Mouse (Mus musculus) urinary bladder, postnatal 4 days (tissue): ENCODE measurements around the gene Cmklr1.
"Not testable (repeated sequence)": the region's sequence is repeated elsewhere in the genome, so short reads cannot be mapped to it uniquely, and the experiment has no call there.

Experiments used
- DNase-seq, 2 experiments: peaks; one replicate each; pipeline ENCODE4 v3.0.0; 2021 to 2022; ENCODE audit warnings: low spot score in 2 of 2

Cmklr1 gene

DNA sequence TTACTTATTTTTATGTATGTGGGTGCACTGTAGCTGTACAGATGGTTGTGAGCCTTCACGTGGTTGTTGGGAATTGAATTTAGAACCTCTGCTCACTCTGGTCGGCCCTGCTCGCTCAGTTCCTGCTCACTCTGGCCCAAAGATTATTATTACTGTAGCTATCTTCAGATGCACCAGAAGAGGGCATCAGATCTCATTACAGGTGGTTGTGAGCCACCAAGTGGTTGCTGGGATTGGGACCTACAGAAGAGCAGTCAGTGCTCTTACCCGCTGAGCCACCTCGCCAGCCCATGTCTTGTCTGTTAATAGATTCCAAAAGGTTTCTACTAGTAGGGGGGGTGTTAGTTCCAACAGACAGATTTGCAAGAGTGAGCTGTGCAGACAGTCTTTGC lies 63.8 kb downstream of the Cmklr1 start:
- not testable (repeated sequence) for DNase-seq

DNA sequence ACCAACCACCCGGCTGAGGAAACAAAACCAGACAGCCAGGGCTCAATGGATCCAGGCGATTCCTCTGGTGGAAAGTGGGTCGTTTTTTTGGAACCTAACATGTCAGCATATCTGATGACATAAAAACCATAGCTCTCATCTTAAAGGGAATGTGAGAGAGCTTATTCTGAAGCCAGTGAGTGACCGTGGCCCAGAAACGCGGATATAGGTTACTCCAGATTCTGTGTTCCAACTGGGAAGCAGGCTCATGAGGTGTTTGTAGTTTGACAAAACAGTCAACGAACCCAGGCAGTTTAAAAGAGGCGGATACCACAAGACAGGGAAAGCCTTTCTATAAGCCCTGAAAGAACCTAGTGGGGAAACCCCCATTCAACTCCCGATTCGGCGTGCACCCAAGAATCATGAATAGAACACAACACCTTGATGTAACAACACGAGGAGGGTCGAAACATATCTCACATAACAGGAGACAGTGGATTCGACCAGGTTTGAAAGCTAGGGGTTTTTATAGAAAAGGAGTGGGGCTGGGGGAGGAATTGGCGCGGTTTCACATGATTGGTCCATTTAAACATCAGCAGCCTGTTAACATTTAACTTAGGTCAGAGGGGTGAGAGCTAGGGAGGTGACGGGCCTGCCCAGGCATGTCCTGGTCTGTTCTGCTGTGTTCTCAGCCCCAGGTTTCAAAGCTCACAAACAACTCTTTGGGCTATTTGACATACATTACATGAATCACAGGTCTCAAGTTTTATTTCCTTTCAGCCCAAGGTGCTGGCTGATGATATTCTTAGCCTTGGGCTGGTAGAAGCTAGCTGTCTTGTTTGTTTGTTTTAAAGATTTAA lies 64.4 kb downstream of the Cmklr1 start:
- not testable (repeated sequence) for DNase-seq

DNA sequence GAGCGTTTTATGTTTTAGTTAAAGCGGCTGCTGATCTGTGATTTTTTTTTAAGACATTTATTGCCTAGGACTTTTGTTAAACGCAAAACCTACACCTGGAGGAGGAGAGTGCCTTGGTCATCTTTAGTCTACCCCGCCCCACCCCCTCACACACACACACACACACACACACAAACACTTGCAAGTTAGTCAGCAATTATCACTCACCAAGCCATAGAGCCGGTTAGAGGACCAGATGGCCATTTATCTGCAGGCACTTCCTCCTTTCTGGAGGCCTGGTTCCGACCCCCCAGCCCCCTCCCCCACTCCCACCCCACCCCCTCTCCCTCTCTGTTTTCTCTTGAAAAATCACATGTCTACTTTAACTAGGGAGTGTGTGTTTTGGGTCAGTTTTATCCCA lies 65.8 kb downstream of the Cmklr1 start:
- no peak for DNase-seq

DNA sequence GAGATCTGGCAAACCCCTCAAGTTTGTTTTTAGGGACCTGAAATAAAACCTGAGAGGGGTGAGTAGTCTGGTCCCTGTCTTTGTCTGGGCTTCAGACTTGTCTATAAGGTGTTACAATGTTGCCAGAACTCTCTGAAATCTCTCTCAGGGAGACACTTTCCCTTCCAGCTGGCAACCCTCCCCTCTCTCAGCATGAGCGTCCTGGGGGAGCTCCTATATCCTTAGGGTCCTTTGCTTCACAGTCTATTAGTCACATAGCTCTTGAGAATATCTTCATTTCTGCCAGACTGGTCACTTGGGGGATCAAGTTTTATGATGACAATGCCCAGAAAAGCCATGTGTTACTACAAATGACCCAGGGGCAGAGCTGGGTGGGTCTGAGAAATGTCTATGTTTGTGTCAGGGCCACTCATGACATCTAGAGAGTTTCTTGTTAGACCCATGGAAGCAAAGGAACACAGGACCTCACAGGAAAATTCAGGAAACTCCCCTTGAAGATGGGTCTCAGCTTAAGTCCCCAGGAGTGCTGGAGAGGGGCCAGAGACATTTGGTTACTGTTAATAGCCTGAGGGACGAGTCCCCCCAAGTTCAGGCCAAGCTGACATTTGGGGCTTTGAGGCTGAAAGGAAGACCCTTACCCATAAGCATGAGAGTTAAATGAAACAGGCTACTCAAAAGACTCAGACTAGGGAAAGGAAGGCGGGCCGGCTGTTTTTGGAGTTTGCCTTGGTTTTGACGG lies 66.6 kb downstream of the Cmklr1 start:
- no peak for DNase-seq

DNA sequence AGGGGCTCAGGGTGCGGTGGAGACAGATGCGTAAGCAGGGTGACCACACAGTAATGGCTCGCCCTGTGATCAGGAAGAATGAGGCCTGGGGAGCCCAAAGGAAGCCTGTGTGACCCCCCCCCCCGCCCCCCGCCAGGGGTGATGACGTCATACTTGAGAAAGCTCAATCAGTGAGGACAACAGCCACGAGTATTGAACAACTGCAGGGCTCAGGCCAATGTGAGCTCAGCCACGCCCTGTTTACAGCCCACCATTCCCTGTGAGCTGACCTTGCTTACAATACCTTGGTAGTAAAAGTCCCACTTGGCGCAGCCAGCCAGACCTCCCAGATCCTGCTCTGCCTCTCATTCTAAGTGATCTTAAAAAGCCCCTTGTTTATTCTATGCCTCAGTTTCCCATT lies 69.4 kb downstream of the Cmklr1 start:
- DNase-seq, result no peak

DNA sequence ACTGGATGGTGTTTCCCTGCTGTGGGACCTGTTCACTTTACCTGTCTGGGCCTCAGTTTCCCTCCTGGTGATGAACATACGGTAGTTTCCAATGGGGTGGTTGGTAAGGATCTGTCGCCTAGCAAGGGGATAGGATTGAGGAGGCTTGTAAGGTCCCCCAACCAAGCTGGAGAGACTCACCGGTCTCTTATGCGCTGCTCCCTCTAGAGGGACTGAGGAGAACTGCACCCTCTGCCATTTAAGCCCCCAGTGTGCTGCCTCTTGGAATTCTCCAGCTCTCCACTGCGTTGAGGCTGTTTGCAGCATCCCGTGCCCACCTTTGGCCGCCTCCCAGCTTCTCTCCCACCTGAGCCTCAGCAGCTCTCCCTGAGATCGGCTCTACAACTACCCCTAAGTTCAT lies 70.0 kb downstream of the Cmklr1 start:
- no peak for DNase-seq

DNA sequence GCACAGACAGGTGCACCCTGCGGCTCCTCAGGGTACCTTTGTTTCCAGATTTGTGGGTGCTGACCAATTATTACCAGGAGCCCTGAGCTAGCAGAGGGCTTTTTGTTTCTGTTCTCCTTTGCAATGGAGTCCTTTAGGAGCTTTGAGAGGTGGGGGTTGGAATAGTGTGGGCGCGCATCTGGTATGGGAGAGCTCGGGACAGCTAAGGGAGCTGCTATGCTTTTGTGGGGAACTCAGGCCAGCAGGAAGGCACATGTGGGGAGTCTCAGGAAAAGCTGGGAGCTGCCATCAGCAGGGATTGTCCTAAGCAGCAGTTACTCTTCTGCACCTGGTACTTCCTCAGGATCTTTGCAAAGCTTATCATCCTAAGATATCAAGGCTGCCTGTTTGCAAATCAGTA lies 71.1 kb downstream of the Cmklr1 start:
- no peak for DNase-seq

DNA sequence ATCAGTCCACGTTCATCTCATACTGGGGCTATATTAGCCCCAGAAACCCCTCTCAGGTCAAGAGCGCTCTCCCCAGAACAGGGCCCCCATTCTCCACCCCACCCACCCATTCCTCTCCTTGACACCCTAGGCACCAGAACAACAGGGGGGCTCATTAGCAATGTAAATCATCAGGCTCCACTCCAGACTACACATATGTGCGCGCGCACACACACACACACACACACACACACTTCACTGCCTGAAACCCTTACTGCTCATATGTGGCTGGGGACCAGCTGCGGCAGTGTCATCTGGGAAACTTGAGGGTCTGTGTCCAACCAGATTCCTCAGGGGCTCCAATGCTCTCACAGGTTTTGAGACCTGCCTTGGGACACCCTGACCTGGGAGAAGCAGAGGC lies 71.8 kb downstream of the Cmklr1 start:
- no peak for DNase-seq

DNA sequence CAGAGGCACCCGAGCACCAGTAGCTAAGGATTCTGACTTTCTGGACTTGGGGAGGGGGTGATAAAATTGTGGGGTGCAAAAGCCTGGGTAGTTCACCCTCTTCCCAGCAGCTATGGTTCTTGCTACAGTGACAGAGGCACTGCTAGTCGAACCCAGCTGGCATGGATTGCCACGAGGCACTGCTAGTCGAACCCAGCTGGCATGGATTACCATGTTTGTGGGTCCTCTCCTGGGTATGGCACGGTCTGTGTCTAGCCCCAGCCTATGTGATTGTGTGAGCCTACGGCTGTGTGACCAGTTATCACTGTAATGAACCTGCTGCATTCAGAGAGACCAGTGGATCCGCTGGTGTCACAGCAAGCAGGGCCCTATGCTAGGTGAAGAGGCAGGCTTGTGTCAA lies 72.7 kb downstream of the Cmklr1 start:
- DNase-seq, result no peak

DNA sequence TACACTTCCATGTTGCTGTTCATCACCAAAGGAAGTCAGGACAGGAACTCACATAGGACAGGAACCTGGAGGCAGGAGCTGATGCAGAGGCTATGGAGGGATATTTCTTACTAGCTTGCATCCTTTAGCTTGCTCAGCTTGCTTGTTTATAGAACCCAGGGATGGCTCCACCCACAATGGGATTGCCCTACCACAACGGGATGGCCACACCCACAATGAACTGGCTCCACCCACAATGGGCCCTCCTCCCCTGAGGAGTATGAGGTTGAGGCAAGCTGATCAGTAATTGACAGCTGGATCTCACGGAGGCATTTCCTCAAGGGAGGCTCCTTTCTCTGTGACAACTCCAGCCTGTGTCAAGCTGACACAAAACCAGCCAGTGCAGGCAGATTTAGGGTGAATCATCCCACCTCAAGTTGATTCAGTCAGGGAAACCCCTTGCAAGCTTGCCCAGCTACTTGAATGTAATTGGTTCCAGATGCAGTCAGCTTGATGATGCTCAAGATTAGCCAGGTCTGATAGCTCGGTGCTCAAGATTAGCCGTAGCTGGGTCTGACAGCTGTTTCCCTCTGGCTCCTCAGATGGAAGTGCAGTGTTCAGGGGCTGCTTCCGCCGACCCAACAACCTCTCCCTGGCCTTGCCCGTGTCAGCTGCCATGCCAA lies 80.0 kb downstream of the Cmklr1 start:
- no peak for DNase-seq

DNA sequence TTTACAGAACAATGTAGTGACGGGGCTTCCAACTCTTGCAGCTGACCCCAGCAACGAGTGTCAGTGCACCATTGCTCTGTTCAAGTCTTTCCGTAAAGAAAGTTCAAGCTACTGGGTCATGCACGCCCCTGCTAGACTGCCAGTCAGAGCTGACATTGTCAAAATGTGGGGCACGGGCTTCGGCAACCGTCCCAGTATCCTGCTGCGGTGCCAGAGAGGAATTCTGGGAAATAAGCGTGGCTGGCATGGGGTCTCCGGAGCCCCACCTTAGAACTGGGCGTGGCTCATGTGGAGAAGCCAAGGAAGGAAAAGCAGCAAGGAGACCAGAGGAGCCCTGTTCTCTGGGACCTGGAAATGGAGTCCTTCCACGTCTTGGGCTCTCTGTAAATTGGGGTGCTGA lies 84.4 kb downstream of the Cmklr1 start:
- DNase-seq, result no peak

DNA sequence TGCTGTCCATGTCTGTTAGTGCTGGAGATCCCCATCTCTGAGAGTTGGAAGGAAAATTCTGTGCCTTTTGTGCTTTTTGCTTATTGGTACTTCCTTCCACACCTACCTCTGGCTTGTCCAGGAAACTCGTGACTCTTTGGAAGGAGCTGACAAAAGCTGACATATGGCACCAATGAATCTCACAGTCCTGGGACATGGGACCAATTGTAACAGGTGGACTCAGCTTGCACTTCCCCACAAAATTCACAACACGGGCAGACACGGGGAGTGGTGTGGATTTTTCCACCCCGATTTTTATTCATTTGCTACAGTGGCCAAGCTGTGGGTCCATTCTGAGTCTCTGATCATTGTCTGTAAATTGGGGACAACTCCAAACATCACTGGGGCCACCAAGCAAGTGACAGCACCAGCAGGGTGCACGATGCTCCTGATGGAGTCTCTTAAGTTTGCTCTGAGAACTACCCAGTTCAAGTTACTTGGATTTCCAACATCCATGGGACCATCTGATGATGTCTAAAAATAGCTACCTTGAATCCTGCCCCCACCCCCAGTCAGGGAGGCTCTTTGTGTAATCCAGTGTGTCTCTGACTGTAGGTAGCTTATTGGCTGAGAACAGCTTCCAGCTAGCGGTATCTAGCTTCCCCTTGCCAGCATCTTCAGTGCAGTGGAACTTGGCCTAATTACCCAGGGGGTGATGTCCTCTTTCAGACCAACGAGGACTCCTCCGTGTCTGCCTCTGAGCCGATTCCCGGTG lies 84.9 kb downstream of the Cmklr1 start:
- DNase-seq, result no peak

DNA sequence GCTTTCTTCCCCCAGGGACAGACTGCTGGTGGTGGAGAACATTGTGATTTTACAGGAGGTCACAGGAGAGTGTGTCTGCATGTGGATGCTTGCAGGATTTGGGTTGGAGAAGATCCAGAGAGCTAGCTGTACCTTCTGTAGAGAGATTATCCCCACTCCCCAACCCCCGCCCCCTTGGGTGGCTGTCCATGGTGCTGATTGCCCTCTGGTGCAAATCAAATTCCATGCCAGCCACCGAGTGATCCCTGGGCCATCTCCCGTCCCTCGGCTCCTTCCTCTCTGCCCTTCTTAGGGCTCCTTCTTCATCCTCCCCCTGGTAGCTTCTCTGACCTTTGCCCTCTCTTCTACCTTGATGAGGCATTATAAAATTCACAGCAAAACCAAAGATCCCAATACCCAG lies 85.8 kb downstream of the Cmklr1 start:
- no peak for DNase-seq
